Mouse (Mus musculus): Measurements from ENCODE around the gene Jmjd1c.

- no peak for TF ChIP-seq CTCF (IDR thresholded peaks at IDR 0.05; ENCODE audit: low read depth)
- TF ChIP-seq EP300 (optimal IDR thresholded peaks at IDR 0.05), result no peak
Measured at GRCm38 (mm10) chr10:67201769-67202168, 105.8 kb downstream of the Jmjd1c start.
